Mouse (Mus musculus) MEL (cell line): ENCODE results near the gene Rnf123. TPM values are rescaled to one million over a fixed set of nuclear protein-coding genes. Genes with fewer than 3 reads are reported as not detected.
A peak's percentile ranks its signal among the peaks of the same experiment; 100 is the strongest.

ENCODE experiments used
- DNase-seq: peaks from one replicate; pipeline ENCODE4 v3.0.0; 2011; ENCODE audit warnings: low read depth, low spot score
- H3K27ac ChIP-seq: 2 replicates; pipeline ENCODE4 v1.5.1; 2012; ENCODE audit warnings: low read depth, mild to moderate bottlenecking, control low read depth, low read length, moderate library complexity; ENCODE audit not compliant: control insufficient read depth
- H3K27me3 ChIP-seq, 2 experiments: fragments of 150-350 bp in 1 of 2; sonication (generic) in 1 of 2; 2 replicates each; pipeline ENCODE4 v1.6.1; 2012; ENCODE audit warnings: low read length in 2 of 2, mild to moderate bottlenecking in 2 of 2, improper control_type of control experiment in 1 of 2, moderate library complexity in 1 of 2; ENCODE audit not compliant: insufficient read depth in 2 of 2, control insufficient read depth in 1 of 2
- H3K36me3 ChIP-seq, 2 experiments: 2 replicates each; pipeline ENCODE4 v1.6.1; 2012 to 2014; ENCODE audit warnings: low read length in 2 of 2, improper control_type of control experiment in 1 of 2, inconsistent platforms in 1 of 2, mild to moderate bottlenecking in 1 of 2; ENCODE audit not compliant: insufficient read depth in 2 of 2, control insufficient read depth in 1 of 2
- H3K4me1 ChIP-seq, 2 experiments: fragments of 150-350 bp in 1 of 2; sonication (generic) in 1 of 2; 2 replicates each; pipeline ENCODE4 v1.6.1; 2012; ENCODE audit warnings: low read length in 2 of 2, improper control_type of control experiment in 1 of 2, mild to moderate bottlenecking in 1 of 2; ENCODE audit not compliant: insufficient read depth in 2 of 2, control insufficient read depth in 1 of 2
- H3K4me3 ChIP-seq, 2 experiments: fragments of 150-350 bp in 1 of 2; sonication (generic) in 1 of 2; 2 replicates each; pipeline ENCODE4 v1.5.1; 2012; ENCODE audit warnings: low read depth in 2 of 2, low read length in 2 of 2, mild to moderate bottlenecking in 2 of 2, moderate library complexity in 2 of 2, control low read depth in 1 of 2, improper control_type of control experiment in 1 of 2; ENCODE audit not compliant: control insufficient read depth in 1 of 2, insufficient read depth in 1 of 2
- H3K79me2 ChIP-seq: 2 replicates; pipeline ENCODE4 v1.6.1; 2012; ENCODE audit warnings: mild to moderate bottlenecking, low read length, moderate library complexity; ENCODE audit not compliant: control insufficient read depth, poor library complexity, insufficient read depth
- H3K9ac ChIP-seq: 2 replicates; pipeline ENCODE4 v1.6.1; 2012; ENCODE audit warnings: low read depth, mild to moderate bottlenecking, control low read depth, low read length, moderate library complexity; ENCODE audit not compliant: control insufficient read depth, poor library complexity, severe bottlenecking
- H3K9me3 ChIP-seq: fragments of 150-350 bp; sonication (generic); replicated peaks from 2 replicates; pipeline ENCODE4 v1.6.1; 2012; ENCODE audit warnings: mild to moderate bottlenecking, low read length, improper control_type of control experiment, moderate library complexity; ENCODE audit not compliant: insufficient read depth
- EP300 ChIP-seq, 2 experiments: IDR thresholded peaks; 2 replicates each; pipeline ENCODE4 v1.6.1; 2011; ENCODE audit warnings: improper control_type of control experiment in 2 of 2, low read length in 2 of 2, low read depth in 1 of 2, mild to moderate bottlenecking in 1 of 2
- MAX ChIP-seq: IDR thresholded peaks from 2 replicates; pipeline ENCODE4 v1.6.1; 2011; ENCODE audit warnings: low read length, improper control_type of control experiment
- MYB ChIP-seq: IDR thresholded peaks from 2 replicates; pipeline ENCODE4 v1.6.1; 2011; ENCODE audit warnings: mild to moderate bottlenecking, low read depth, low read length, improper control_type of control experiment
- NELFE ChIP-seq: IDR thresholded peaks from 2 replicates; pipeline ENCODE4 v1.6.1; 2011; ENCODE audit warnings: low read depth, low read length, improper control_type of control experiment
- POLR2A ChIP-seq, 2 experiments: IDR thresholded peaks; 2 replicates each; pipeline ENCODE4 v1.6.1; 2011 to 2012; ENCODE audit warnings: low read length in 2 of 2, mild to moderate bottlenecking in 2 of 2, control low read depth in 1 of 2, improper control_type of control experiment in 1 of 2, low read depth in 1 of 2, moderate library complexity in 1 of 2; ENCODE audit not compliant: control insufficient read depth in 1 of 2, insufficient read depth in 1 of 2, poor library complexity in 1 of 2
- POLR2AphosphoS2 ChIP-seq: IDR thresholded peaks from 2 replicates; pipeline ENCODE4 v1.6.1; 2011; ENCODE audit warnings: low read length, improper control_type of control experiment
- POLR2AphosphoS5 ChIP-seq: IDR thresholded peaks from 2 replicates; pipeline ENCODE4 v1.6.1; 2012; ENCODE audit warnings: low read depth, borderline replicate concordance, mild to moderate bottlenecking, inconsistent platforms, low read length, moderate library complexity, mixed read lengths
- SIN3A ChIP-seq: IDR thresholded peaks from 2 replicates; pipeline ENCODE4 v1.6.1; 2012; ENCODE audit warnings: low read length, improper control_type of control experiment, inconsistent platforms
- SMC3 ChIP-seq: IDR thresholded peaks from 2 replicates; pipeline ENCODE4 v1.6.1; 2011; ENCODE audit warnings: low read depth, low read length, improper control_type of control experiment
- TCF12 ChIP-seq: IDR thresholded peaks from 2 replicates; pipeline ENCODE4 v1.6.1; 2014; ENCODE audit warnings: low read depth, mild to moderate bottlenecking, inconsistent platforms, low read length, improper control_type of control experiment, moderate library complexity
- UBTF ChIP-seq: IDR thresholded peaks from 2 replicates; pipeline ENCODE4 v1.6.1; 2012; ENCODE audit warnings: low read depth, mild to moderate bottlenecking, inconsistent platforms, low read length, improper control_type of control experiment, moderate library complexity, borderline replicate concordance; ENCODE audit not compliant: insufficient read depth
- USF2 ChIP-seq, 2 experiments: IDR thresholded peaks; 2 replicates each; pipeline ENCODE4 v1.6.1; 2011 to 2012; ENCODE audit warnings: improper control_type of control experiment in 2 of 2, low read length in 2 of 2, borderline replicate concordance in 1 of 2, inconsistent platforms in 1 of 2, low read depth in 1 of 2, mild to moderate bottlenecking in 1 of 2; ENCODE audit not compliant: insufficient read depth in 1 of 2
- ZC3H11A ChIP-seq: IDR thresholded peaks from 2 replicates; pipeline ENCODE4 v1.6.1; 2012; ENCODE audit warnings: low read depth, mild to moderate bottlenecking, inconsistent platforms, low read length, improper control_type of control experiment
- ZMIZ1 ChIP-seq: IDR thresholded peaks from 2 replicates; pipeline ENCODE4 v1.6.1; 2012; ENCODE audit warnings: low read depth, mild to moderate bottlenecking, inconsistent platforms, low read length, improper control_type of control experiment, moderate library complexity
- ZNF384 ChIP-seq: IDR thresholded peaks from 2 replicates; pipeline ENCODE4 v1.6.1; 2012; ENCODE audit warnings: low read depth, mild to moderate bottlenecking, inconsistent platforms, low read length, improper control_type of control experiment
- polyA plus RNA-seq, 2 experiments: library from polyadenylated mRNA; stranded (reverse) in 1 of 2; unstranded in 1 of 2; fragments of >175 nt in 1 of 2; fragments of >200 nt in 1 of 2; gene quantifications; 2 replicates each; pipeline versions ENCODE4 v1.2.1 to v1.2.4; 2012; ENCODE audit warnings: low replicate concordance in 2 of 2, low read depth in 1 of 2; ENCODE audit not compliant: insufficient read length in 2 of 2, insufficient read depth in 1 of 2, missing spikeins in 1 of 2
- total RNA-seq: library from RNA; depleted of rRNA; stranded (reverse); fragments of 300-350 nt; gene quantifications from 2 replicates; pipeline ENCODE4 v1.2.3, GENCODE M21; 2012

Gene Rnf123
- total and polyA plus RNA-seq, 3 experiments, result 28.5 to 74.8 TPM; not detected in 1

GRCm38 (mm10) chr9:108051931-108052220 is 31.3 kb downstream of the Rnf123 start:
- H3K9ac ChIP-seq, result no peak overlapping the region
- no peaks in the 10 kb centered on the region for H3K9me3 ChIP-seq
- TF ChIP-seq MAX (no peak), SMC3 (0 out of 2 replicates have a peak, but pooled peaks have one; percentile 10), POLR2A (IDR thresholded peaks at IDR 0.05; ENCODE audit: control insufficient read depth in 1 of 2, insufficient read depth in 1 of 2, low read depth in 1 of 2, low read length in 2 of 2, poor library complexity in 1 of 2) (no peak), ZC3H11A (no peak), UBTF (no peak), USF2 (IDR thresholded peaks at IDR 0.05; ENCODE audit: borderline replicate concordance in 1 of 2, insufficient read depth in 1 of 2, low read depth in 1 of 2, low read length in 2 of 2) (no peak), MYB (no peak), EP300 (IDR thresholded peaks at IDR 0.05; ENCODE audit: low read depth in 1 of 2, low read length in 2 of 2) (no peak), POLR2AphosphoS2 (0 out of 2 replicates have a peak, but pooled peaks have one; percentile 17)
- peaks cover 0 to 6% of the 10 kb centered on the region in 2 experiments; a peak in 2 of 4 replicates for H3K36me3 ChIP-seq
- peaks cover 2 to 17% of the 10 kb centered on the region in 2 experiments for H3K4me1 ChIP-seq
- no peak overlapping the region for H3K27ac ChIP-seq
- no peak for DNase-seq
- no peaks in the 10 kb centered on the region for H3K27me3 ChIP-seq
- no peak overlapping the region for H3K4me3 ChIP-seq
- peaks cover 10% of the 10 kb centered on the region for H3K79me2 ChIP-seq

- Histone ChIP-seq H3K4me1 (peaks cover 2 to 17% of the 10 kb centered on the region in 2 experiments), H3K4me3 (no peak overlapping the region), H3K27me3 (no peaks in the 10 kb centered on the region), H3K9ac (no peak overlapping the region), H3K79me2 (peaks cover 10% of the 10 kb centered on the region), H3K36me3 (peaks cover 0 to 6% of the 10 kb centered on the region in 2 experiments; a peak in 2 of 4 replicates), H3K9me3 (no peaks in the 10 kb centered on the region), H3K27ac (no peak overlapping the region)
- TF ChIP-seq POLR2AphosphoS2 (peak; percentile 40; the same call in 1 of the 2 replicates), SIN3A (no peak)
- no peak for DNase-seq
Measured at GRCm38 (mm10) chr9:108051184-108051930, 31.8 kb downstream of the Rnf123 start.

GRCm38 (mm10) chr9:108049561-108050251 is 33.4 kb downstream of the Rnf123 start:
- H3K36me3 ChIP-seq, result peaks cover 0 to 6% of the 10 kb centered on the region in 2 experiments; a peak in 2 of 4 replicates
- peak overlapping the region; percentile 44 for H3K27ac ChIP-seq
- peak overlapping the region; percentile 89 for H3K9ac ChIP-seq
- peak overlapping the region; percentile 89 to 98 for H3K4me3 ChIP-seq
- H3K9me3 ChIP-seq, result no peaks in the 10 kb centered on the region
- peaks cover 2 to 17% of the 10 kb centered on the region in 2 experiments for H3K4me1 ChIP-seq
- no peaks in the 10 kb centered on the region for H3K27me3 ChIP-seq
- no peak for DNase-seq
- TF ChIP-seq NELFE, result no peak
- 0 out of 2 replicates have a peak, but pooled peaks have one; percentile 41 for TF ChIP-seq ZMIZ1
- TF ChIP-seq POLR2AphosphoS5, result peak; percentile 71; the same call in 1 of the 2 replicates
- peak; percentile 10; the same call in 1 of the 2 replicates for TF ChIP-seq SMC3
- no peak for TF ChIP-seq TCF12
- no peak for TF ChIP-seq POLR2AphosphoS2
- TF ChIP-seq ZNF384, result no peak
- H3K79me2 ChIP-seq, result peaks cover 10% of the 10 kb centered on the region
